Comparison of ENCODE assay signal across 16 mouse cellular contexts in genomic region chr8:76913207-76913606, GRCm38 (mm10).
"Had no signal": no experiment of that assay in that cellular context is flagged by ENCODE, and none has a peak within 500 bp of the region (broad histone marks: within the 10 kb centered on the region; RNA-seq: fewer than 3 reads in every experiment).

No protein-coding gene starts in this region.

- H3K36me3 ChIP-seq: limb, embryonic 15.5 days; neural tube, embryonic 12.5 days had no signal

- H3K4me1 ChIP-seq: limb, embryonic 15.5 days; neural tube, embryonic 12.5 days had no signal

- H3K9me3 ChIP-seq: limb, embryonic 15.5 days; neural tube, embryonic 12.5 days had no signal

- H3K27ac ChIP-seq: hindbrain, postnatal 0 days; kidney, postnatal 0 days; limb, embryonic 15.5 days; neural tube, embryonic 12.5 days had no signal

- H3K9ac ChIP-seq: limb, embryonic 15.5 days; neural tube, embryonic 12.5 days had no signal

- H3K27me3 ChIP-seq: limb, embryonic 15.5 days; neural tube, embryonic 12.5 days had no signal

- DNase-seq: kidney, adult 11 months; kidney, adult 9 months; layer of hippocampus, adult 9-11 months; layer of hippocampus, postnatal 36 days; lung, adult 2 months; lung, postnatal 36 days; midbrain, embryonic 14.5 days; spleen, adult 18-20 months; thymus, adult 18-20 months; thymus, postnatal 25 days had no signal

- ATAC-seq: hindbrain, postnatal 0 days; lung, postnatal 0 days had no signal

- H3K4me3 ChIP-seq: limb, embryonic 15.5 days; myocyte; neural tube, embryonic 12.5 days had no signal

- H3K4me2 ChIP-seq: limb, embryonic 15.5 days; neural tube, embryonic 12.5 days had no signal
